Mouse (Mus musculus) left cerebral cortex, adult 11 months (tissue): ENCODE results near the gene Sh3bgrl2.

Source experiments
- DNase-seq: peaks from one replicate; pipeline ENCODE4 v3.0.0; 2022; ENCODE audit warnings: low spot score

Sh3bgrl2 gene

DNA sequence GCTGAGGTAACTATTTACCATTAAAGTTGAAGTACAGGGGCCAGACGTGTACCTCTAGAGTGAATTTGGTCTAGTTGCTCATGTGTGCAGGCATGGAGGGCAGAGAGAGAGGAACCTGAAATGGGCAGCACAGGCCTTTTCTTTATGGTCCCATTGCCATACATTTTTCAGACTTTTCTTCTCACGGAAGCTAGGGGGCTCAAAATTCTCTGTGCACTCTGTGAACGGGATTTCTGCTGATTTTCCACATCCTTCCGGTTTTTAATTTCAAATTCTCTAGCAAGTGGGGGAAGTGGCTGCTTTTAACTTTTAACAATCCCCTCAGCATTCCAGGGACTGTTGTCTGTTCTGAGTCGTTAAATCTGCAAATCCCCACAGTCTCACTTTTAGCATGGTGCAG is 83.8 kb downstream of the Sh3bgrl2 start:
- DNase-seq, result no peak

DNA sequence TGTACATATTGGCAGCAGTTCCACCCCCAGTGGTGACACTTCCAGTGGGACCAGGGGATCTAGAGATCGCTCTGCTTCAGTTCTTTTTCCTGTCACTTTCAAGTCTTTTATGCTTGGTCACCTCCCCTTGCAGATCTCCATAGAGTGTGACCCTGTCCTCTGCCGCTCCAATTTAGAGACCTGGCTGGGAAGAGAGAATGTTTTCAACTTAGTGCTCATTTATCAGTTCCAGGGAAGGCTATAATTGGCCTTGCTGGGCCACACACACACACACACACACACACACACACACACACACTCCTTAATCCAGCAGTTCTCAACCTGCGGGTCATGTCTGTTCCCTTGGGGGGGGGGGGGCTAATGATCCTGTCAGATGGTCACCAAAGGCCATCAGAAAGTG is 86.6 kb downstream of the Sh3bgrl2 start:
- no peak for DNase-seq

GRCm38 (mm10) chr9:83635997-83636396 is 87.9 kb downstream of the Sh3bgrl2 start:
- DNase-seq, result no peak

GRCm38 (mm10) chr9:83643139-83643538 is 95.0 kb downstream of the Sh3bgrl2 start:
- DNase-seq, result no peak

DNA sequence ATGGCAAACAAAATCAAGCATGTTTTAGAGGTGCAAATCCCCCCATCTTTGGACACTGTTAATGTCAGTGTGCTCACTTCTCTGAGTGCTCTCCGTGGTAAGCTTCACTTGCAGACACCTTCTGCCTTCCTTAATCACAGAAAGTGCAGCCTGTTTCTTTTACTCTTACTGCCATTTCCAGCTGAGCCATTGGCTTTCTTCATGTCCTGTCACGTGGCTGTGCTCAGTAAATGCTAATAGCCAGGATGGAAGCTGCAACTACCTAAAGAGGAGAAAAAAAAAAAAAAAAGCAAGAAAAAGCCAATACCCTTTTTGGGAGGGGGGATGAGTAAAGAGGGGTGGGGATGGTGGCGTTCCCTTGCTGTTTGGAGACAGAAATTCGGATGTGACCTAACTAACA is 95.7 kb downstream of the Sh3bgrl2 start:
- no peak for DNase-seq

GRCm38 (mm10) chr9:83646215-83646614 is 98.1 kb downstream of the Sh3bgrl2 start:
- DNase-seq, result no peak

- DNase-seq, result no peak
Observed at GRCm38 (mm10) chr9:83646691-83647090, 98.6 kb downstream of the Sh3bgrl2 start.

DNA sequence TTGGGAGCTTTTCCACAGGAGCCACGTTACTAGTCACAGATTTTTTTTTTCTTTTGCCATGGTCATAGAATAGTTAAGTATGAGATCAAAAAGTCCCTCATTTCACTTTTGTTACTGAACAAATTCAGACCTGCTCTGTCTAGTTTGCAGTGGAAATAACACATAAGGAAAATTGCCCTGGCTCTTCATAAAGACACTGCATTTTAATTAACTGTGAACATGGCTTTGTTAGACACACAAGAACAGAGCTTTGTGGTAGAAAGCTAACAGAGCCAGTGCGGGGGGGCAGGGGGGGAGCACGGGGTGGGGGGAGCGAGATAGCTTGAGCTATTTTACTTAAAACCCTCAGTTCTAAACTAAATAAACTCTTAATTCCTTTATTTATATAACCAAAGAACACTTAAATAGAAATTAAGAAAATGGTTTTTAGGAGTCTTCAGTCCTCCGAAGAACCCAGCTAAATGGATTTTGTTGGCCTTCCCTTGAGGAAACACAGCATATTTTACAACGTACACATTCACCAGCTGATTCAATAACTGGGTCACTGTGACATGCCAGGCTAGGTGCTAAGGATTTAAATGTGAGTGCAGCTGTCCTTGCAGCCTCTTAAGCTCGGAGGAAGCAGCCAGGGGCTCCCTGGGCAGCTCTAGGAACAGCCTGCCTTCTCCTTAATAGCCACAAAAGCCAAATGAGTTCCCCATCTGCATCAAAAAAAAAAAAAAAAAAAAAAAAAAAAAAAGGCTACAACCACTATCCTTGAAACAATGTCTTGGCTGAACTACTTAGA is 100.0 kb downstream of the Sh3bgrl2 start:
- DNase-seq, result no peak

- DNase-seq, result no peak
Observed at GRCm38 (mm10) chr9:83648733-83649132, 100.6 kb downstream of the Sh3bgrl2 start.

DNA sequence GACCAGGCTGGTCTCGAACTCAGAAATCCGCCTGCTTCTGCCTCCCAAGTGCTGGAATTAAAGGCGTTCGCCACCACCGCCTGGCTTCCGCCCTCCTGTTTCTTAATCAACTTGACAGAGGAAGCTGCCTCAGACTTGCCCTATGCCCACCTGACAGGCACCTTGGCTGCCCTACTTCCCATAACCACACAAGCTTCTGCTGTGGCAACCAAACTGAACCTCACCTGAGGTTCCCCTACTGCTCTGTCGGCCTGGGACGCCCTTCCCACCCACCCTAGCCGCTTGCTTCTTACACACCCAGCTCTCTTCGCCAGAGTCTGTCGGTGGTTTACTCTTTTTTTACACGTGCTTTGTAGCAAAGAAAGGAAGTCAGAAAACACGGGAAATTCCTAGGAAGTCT is 103.9 kb downstream of the Sh3bgrl2 start:
- no peak for DNase-seq

GRCm38 (mm10) chr9:83652590-83653172 is 104.6 kb downstream of the Sh3bgrl2 start:
- no peak for DNase-seq

DNA sequence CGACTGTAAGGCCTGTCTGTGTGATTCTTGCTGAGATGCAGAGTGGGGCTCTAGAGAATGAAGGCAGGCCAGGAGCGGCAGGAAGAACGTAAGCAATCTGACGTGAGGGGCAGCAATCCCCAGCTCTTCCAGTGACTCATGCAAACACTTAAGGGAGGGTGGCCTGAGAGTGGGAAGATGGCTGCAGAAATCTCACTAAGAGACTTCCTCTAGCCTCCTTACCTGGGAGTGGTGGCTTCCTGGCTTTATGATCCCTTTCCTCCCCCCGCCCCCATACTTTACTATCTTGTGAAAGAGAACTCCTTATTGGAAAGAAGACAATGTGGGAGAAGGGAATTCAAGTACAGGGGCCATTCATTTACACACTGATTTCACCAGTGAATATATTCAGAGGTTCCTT is 106.5 kb downstream of the Sh3bgrl2 start:
- no peak for DNase-seq

GRCm38 (mm10) chr9:83656960-83657651 is 109.0 kb downstream of the Sh3bgrl2 start:
- no peak for DNase-seq

DNA sequence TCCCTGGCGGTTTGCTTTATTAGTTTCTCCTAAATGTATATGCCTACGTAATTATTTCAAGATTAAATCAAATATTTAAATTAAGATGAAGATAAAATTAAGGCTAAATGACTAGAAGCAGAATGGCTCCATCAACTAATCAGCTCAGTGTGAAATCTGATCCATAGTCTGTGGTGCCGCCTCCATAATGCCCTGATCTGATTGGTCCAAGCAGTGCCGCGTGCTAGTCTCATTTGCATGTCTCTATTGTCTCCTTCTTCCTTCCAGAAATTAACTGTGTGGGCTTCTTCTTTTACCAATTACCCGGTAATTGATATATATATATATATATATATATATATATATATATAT is 109.5 kb downstream of the Sh3bgrl2 start:
- no peak for DNase-seq

GRCm38 (mm10) chr9:83659081-83659480 is 111.0 kb downstream of the Sh3bgrl2 start:
- no peak for DNase-seq

DNA sequence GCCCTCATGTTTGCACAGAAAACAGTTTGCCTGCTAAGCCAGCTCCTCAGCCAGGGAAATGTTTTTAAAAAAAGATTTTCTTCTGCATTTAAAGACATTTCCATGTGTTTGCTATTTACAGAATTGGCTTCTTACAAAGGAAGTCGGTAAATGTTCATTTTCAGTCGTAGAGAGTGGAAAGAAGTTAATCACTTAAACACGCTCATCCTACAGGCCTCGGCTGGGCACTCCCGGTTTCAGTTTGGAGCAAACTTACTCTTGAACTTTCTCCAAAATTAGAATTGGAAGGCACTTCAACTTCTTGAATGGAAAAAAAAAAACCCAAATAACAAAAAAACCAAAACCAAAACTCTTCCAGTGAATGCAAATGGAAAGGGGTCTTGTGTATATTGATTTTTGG is 113.7 kb downstream of the Sh3bgrl2 start:
- no peak for DNase-seq

GRCm38 (mm10) chr9:83663981-83664897 is 116.1 kb downstream of the Sh3bgrl2 start:
- no peak for DNase-seq

DNA sequence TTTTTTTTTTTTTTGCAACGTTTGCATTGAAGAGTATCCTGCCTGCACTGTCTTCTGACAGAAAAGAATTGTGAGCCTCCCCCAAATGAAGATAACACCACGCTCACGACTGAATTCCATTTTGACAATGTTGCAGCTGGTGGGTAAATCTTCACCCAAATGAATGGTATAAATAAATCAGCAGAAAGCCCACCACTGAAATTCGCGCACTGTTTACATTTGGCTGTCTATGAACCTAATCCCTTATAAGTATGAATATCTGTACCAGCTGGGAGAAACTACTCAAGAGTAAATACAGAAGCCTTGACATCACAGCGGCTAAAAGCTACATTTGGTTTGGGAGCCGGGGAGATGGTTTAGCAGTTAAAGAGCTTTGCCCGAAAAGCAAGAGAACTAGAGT is 116.8 kb downstream of the Sh3bgrl2 start:
- no peak for DNase-seq

DNA sequence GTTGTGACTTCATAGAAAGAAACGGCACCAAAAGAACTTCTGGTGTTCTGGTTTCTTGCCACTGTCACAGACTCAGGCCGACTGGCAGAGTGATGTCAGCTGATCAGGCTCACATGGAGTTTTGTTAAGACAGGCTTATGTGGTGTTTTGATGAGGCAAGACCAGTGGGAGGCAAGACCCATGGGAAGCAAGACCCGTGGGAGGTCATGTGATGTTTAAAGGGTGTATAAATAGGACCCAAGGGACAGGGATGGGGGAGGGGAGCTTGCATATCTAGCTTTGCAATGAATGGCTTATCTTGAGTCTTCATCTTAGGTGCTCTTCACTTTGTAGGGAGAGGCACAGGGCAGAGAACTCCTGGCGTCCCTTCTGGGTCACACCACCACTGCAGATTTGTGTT is 118.9 kb downstream of the Sh3bgrl2 start:
- no peak for DNase-seq

- no peak for DNase-seq
Observed at GRCm38 (mm10) chr9:83679626-83680025, 131.5 kb downstream of the Sh3bgrl2 start.

- no peak for DNase-seq
Observed at GRCm38 (mm10) chr9:83681661-83682655, 133.8 kb downstream of the Sh3bgrl2 start.
